Mouse (Mus musculus): ENCODE results near the gene Atmin. TPM values are rescaled to one million over a fixed set of nuclear protein-coding genes. Genes with fewer than 3 reads are reported as not detected.

Gene Atmin
- polyA plus RNA-seq, 1 experiment: not detected

GRCm38 (mm10) chr8:116993095-116993867 lies 50.1 kb downstream of the Atmin start, which contains the start of gene Gcsh:
Gene Gcsh, minus strand, starts transcription at chr8:116993537.
- TF ChIP-seq CTCF (IDR thresholded peaks at IDR 0.05; ENCODE audit: insufficient read depth, low read depth, low read length) (no peak), POLR2A (IDR thresholded peaks at IDR 0.05; ENCODE audit: insufficient read depth, low read depth, low read length) (peak; percentile 44; the same call in 1 of the 2 replicates)
- peak within 1 kb of the TSS; percentile 42; the same call in 1 of the 2 replicates for H3K27ac ChIP-seq (ENCODE audit: insufficient read depth, low read depth, low read length)
- under 1% methylated on average over 56 of the region's 56 CpGs for WGBS
- peak within 1 kb of the TSS; percentile 94 for H3K4me3 ChIP-seq (ENCODE audit: insufficient read depth, low read depth, low read length)
- peaks cover 6% of the 10 kb centered on the region; the same call in 1 of the 2 replicates for H3K4me1 ChIP-seq (ENCODE audit: control insufficient read depth, insufficient read depth, low read length)

- TF ChIP-seq POLR2A (IDR thresholded peaks at IDR 0.05; ENCODE audit: insufficient read depth, low read depth, low read length) (no peak), CTCF (IDR thresholded peaks at IDR 0.05; ENCODE audit: insufficient read depth, low read depth, low read length) (no peak)
- H3K4me3 ChIP-seq (ENCODE audit: insufficient read depth, low read depth, low read length): peak overlapping the region; percentile 51
- H3K27ac ChIP-seq (ENCODE audit: insufficient read depth, low read depth, low read length): no peak overlapping the region
- peaks cover 6% of the 10 kb centered on the region; the same call in 1 of the 2 replicates for H3K4me1 ChIP-seq (ENCODE audit: control insufficient read depth, insufficient read depth, low read length)
- WGBS: 60% methylated on average over 11 of the region's 11 CpGs
Observed at GRCm38 (mm10) chr8:116994016-116994716, 51.0 kb downstream of the Atmin start.

Other genes with a start within 250 kb of the Atmin start
- not detected in 2 replicates for gene Cdyl2, start 210.4 kb upstream of the Atmin start, polyA plus RNA-seq (2012; ENCODE audit: insufficient read depth, insufficient read length, low replicate concordance, missing spikeins)
- not detected in 2 replicates for gene Cmc2, start 21.9 kb upstream of the Atmin start, polyA plus RNA-seq (2012; ENCODE audit: insufficient read depth, insufficient read length, low replicate concordance, missing spikeins)
- gene Cenpn, start 21.7 kb upstream of the Atmin start, polyA plus RNA-seq (2012; ENCODE audit: insufficient read depth, insufficient read length, low replicate concordance, missing spikeins): not detected in 2 replicates
- gene 1700030J22Rik, start 35.6 kb downstream of the Atmin start, polyA plus RNA-seq (2012; ENCODE audit: insufficient read depth, insufficient read length, low replicate concordance, missing spikeins): not detected in 2 replicates
- gene Gcsh, start 50.1 kb downstream of the Atmin start, polyA plus RNA-seq (2012; ENCODE audit: insufficient read depth, insufficient read length, low replicate concordance, missing spikeins): not detected in 2 replicates
- not detected in 2 replicates for gene Pkd1l2, start 139.1 kb downstream of the Atmin start, polyA plus RNA-seq (2012; ENCODE audit: insufficient read depth, insufficient read length, low replicate concordance, missing spikeins)
- not detected in 2 replicates for gene Bco1, start 152.5 kb downstream of the Atmin start, polyA plus RNA-seq (2012; ENCODE audit: insufficient read depth, insufficient read length, low replicate concordance, missing spikeins)
- gene Gan, start 214.7 kb downstream of the Atmin start, polyA plus RNA-seq (2012; ENCODE audit: insufficient read depth, insufficient read length, low replicate concordance, missing spikeins): not detected in 2 replicates